Mouse (Mus musculus) liver, embryonic 14.5 days (tissue): Measurements from ENCODE around the gene Fam219a.

Experiments
- CTCF ChIP-seq: IDR thresholded peaks from 2 replicates; pipeline ENCODE4 v1.5.1; 2016; ENCODE audit warnings: antibody characterized with exemption, low read depth, control low read depth
- EP300 ChIP-seq: IDR thresholded peaks from 2 replicates; pipeline ENCODE4 v1.6.1; 2016; ENCODE audit warnings: antibody characterized with exemption, low read depth

DNA sequence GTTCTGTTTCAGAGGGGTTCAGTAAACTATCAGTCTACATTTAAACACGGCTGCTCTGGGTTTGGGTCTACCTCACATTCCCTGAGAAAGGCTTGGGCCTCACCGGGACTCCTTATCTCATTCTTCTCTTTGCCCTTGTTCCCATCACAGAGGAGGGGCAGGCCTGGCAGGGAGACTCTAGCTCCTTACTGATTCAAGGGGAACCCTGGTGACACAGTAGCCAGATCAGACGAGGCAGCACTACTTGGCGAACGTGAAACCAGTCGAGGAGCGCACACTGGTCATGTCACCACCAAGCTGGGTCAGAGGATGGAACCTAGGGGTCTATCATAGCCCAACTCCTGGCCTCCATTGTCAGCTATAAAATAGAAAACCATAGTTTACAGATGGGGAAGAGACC, 61.3 kb downstream of the Fam219a start:
- TF ChIP-seq CTCF (no peak), EP300 (no peak)
